Mouse (Mus musculus): ENCODE results near the gene Slc29a3. TPM values are rescaled to one million over a fixed set of nuclear protein-coding genes. Genes with fewer than 3 reads are reported as not detected.

The Slc29a3 gene
- total RNA-seq (2017) = 12.0 and 12.2 TPM in 2 replicates

- ATAC-seq (ENCODE audit: extremely low read depth, insufficient number of reproducible peaks, low FRiP score, poor library complexity, severe bottlenecking) = peak; percentile 91
Observed at GRCm38 (mm10) chr10:60752040-60753020, at the start of gene Slc29a3. Gene Slc29a3 (minus strand): TSS chr10:60752794.

- no peak for ATAC-seq (ENCODE audit: extremely low read depth, insufficient number of reproducible peaks, low FRiP score, poor library complexity, severe bottlenecking)
Observed at GRCm38 (mm10) chr10:60801898-60802412, 49.4 kb upstream of the Slc29a3 start.

- ATAC-seq (ENCODE audit: extremely low read depth, insufficient number of reproducible peaks, low FRiP score, poor library complexity, severe bottlenecking) = no peak
Observed at GRCm38 (mm10) chr10:60801168-60801897, 48.7 kb upstream of the Slc29a3 start.

- ATAC-seq (ENCODE audit: extremely low read depth, insufficient number of reproducible peaks, low FRiP score, poor library complexity, severe bottlenecking) = no peak
Observed at GRCm38 (mm10) chr10:60800295-60801167, 47.9 kb upstream of the Slc29a3 start.

GRCm38 (mm10) chr10:60797682-60798422 lies 45.3 kb upstream of the Slc29a3 start:
- ATAC-seq (ENCODE audit: extremely low read depth, insufficient number of reproducible peaks, low FRiP score, poor library complexity, severe bottlenecking) = no peak

GRCm38 (mm10) chr10:60796474-60796873 lies 43.9 kb upstream of the Slc29a3 start:
- ATAC-seq (ENCODE audit: extremely low read depth, insufficient number of reproducible peaks, low FRiP score, poor library complexity, severe bottlenecking) = no peak

GRCm38 (mm10) chr10:60796028-60796427 lies 43.4 kb upstream of the Slc29a3 start:
- ATAC-seq (ENCODE audit: extremely low read depth, insufficient number of reproducible peaks, low FRiP score, poor library complexity, severe bottlenecking) = no peak

- ATAC-seq (ENCODE audit: extremely low read depth, insufficient number of reproducible peaks, low FRiP score, poor library complexity, severe bottlenecking) = no peak
Observed at GRCm38 (mm10) chr10:60794792-60795191, 42.2 kb upstream of the Slc29a3 start.

GRCm38 (mm10) chr10:60794374-60794773 lies 41.8 kb upstream of the Slc29a3 start:
- ATAC-seq (ENCODE audit: extremely low read depth, insufficient number of reproducible peaks, low FRiP score, poor library complexity, severe bottlenecking) = no peak

GRCm38 (mm10) chr10:60792841-60793240 lies 40.2 kb upstream of the Slc29a3 start:
- no peak for ATAC-seq (ENCODE audit: extremely low read depth, insufficient number of reproducible peaks, low FRiP score, poor library complexity, severe bottlenecking)

GRCm38 (mm10) chr10:60792365-60792764 lies 39.8 kb upstream of the Slc29a3 start:
- no peak for ATAC-seq (ENCODE audit: extremely low read depth, insufficient number of reproducible peaks, low FRiP score, poor library complexity, severe bottlenecking)

- no peak for ATAC-seq (ENCODE audit: extremely low read depth, insufficient number of reproducible peaks, low FRiP score, poor library complexity, severe bottlenecking)
Observed at GRCm38 (mm10) chr10:60790912-60791311, 38.3 kb upstream of the Slc29a3 start.

- ATAC-seq (ENCODE audit: extremely low read depth, insufficient number of reproducible peaks, low FRiP score, poor library complexity, severe bottlenecking) = no peak; the same call in 1 of the 2 replicates
Observed at GRCm38 (mm10) chr10:60787303-60788074, 34.9 kb upstream of the Slc29a3 start.

GRCm38 (mm10) chr10:60783608-60784007 lies 31.0 kb upstream of the Slc29a3 start:
- no peak for ATAC-seq (ENCODE audit: extremely low read depth, insufficient number of reproducible peaks, low FRiP score, poor library complexity, severe bottlenecking)

GRCm38 (mm10) chr10:60779628-60780027 lies 27.0 kb upstream of the Slc29a3 start:
- peak; percentile 22; the same call in 1 of the 2 replicates for ATAC-seq (ENCODE audit: extremely low read depth, insufficient number of reproducible peaks, low FRiP score, poor library complexity, severe bottlenecking)

- ATAC-seq (ENCODE audit: extremely low read depth, insufficient number of reproducible peaks, low FRiP score, poor library complexity, severe bottlenecking) = no peak
Observed at GRCm38 (mm10) chr10:60778542-60778941, 25.9 kb upstream of the Slc29a3 start.

- no peak for ATAC-seq (ENCODE audit: extremely low read depth, insufficient number of reproducible peaks, low FRiP score, poor library complexity, severe bottlenecking)
Observed at GRCm38 (mm10) chr10:60775473-60775872, 22.9 kb upstream of the Slc29a3 start.

All from neutrophil, adult 5-6 weeks (primary cell).